Mouse (Mus musculus) neural tube, embryonic 11.5 days (tissue): ENCODE results near the gene Lrch4. TPM values are rescaled to one million over a fixed set of nuclear protein-coding genes. Genes with fewer than 3 reads are reported as not detected.

Experiments
- ATAC-seq: fragments of 200-750 bp; cut with Nextera tagmentation; 2 replicates; pipeline ENCODE4 v1.8.0; 2017; ENCODE audit warnings: moderate number of reproducible peaks, mild to moderate bottlenecking, moderate TSS enrichment, moderate library complexity; ENCODE audit not compliant: insufficient read depth, low FRiP score, low TSS enrichment
- DNase-seq: peaks from one replicate; pipeline ENCODE4 v3.0.0-alpha.2; 2015; ENCODE audit warnings: low spot score
- H3K27ac ChIP-seq: fragments of 300-500 bp; sonication (generic); 2 replicates; pipeline ENCODE4 v1.5.1; 2014; ENCODE audit warnings: low read depth, mild to moderate bottlenecking, low read length
- H3K27me3 ChIP-seq: fragments of 300-500 bp; sonication (generic); 2 replicates; pipeline ENCODE4 v1.6.1; 2014; ENCODE audit warnings: mild to moderate bottlenecking, low read length, mixed read lengths; ENCODE audit not compliant: control insufficient read depth, insufficient read depth
- H3K36me3 ChIP-seq: fragments of 300-500 bp; sonication (generic); 2 replicates; pipeline ENCODE4 v1.6.1; 2014; ENCODE audit warnings: mild to moderate bottlenecking, low read length, moderate library complexity, mixed read lengths; ENCODE audit not compliant: control insufficient read depth, insufficient read depth
- H3K4me1 ChIP-seq: fragments of 300-500 bp; sonication (generic); 2 replicates; pipeline ENCODE4 v1.6.1; 2014; ENCODE audit warnings: low read length, mixed read lengths; ENCODE audit not compliant: control insufficient read depth, insufficient read depth
- H3K4me2 ChIP-seq: fragments of 300-500 bp; sonication (generic); 2 replicates; pipeline ENCODE4 v1.6.1; 2014; ENCODE audit warnings: low read depth, mild to moderate bottlenecking, moderate library complexity
- H3K4me3 ChIP-seq: fragments of 300-500 bp; sonication (generic); 2 replicates; pipeline ENCODE4 v1.5.1; 2014; ENCODE audit warnings: low read depth, low read length
- H3K9ac ChIP-seq: fragments of 300-500 bp; sonication (generic); 2 replicates; pipeline ENCODE4 v1.6.1; 2014; ENCODE audit warnings: mild to moderate bottlenecking, low read length
- H3K9me3 ChIP-seq: fragments of 300-500 bp; sonication (generic); 2 replicates; pipeline ENCODE4 v1.6.1; 2016; ENCODE audit warnings: low read length; ENCODE audit not compliant: control insufficient read depth
- WGBS: fragments of 180-500 bp; shearing (Covaris S2); extraction: QIAGEN DNeasy Blood & Tissue Kit; methylation state at CpG from one replicate; pipeline ENCODE4 v1.1.7; 2014; 5-methylcytosine and 5-hydroxymethylcytosine counted together
- polyA plus RNA-seq: library from polyadenylated mRNA; unstranded; fragments of >200 nt; fragmentation: Nextera tagmentation; extraction: Ambion mirVana; gene quantifications from 2 replicates; pipeline ENCODE4 v1.2.1, GENCODE M21; 2014

Gene Lrch4
- polyA plus RNA-seq, 1 experiment from 2014 or later, result 39.0 TPM

- ATAC-seq (no peak), DNase-seq (no peak)
Measured at GRCm38 (mm10) chr5:137597625-137598024, 31.3 kb upstream of the Lrch4 start.

GRCm38 (mm10) chr5:137598100-137598826 is 30.7 kb upstream of the Lrch4 start:
- H3K27ac ChIP-seq, result no peak overlapping the region
- H3K36me3 ChIP-seq, result peaks cover 2% of the 10 kb centered on the region; the same call in 1 of the 2 replicates
- no peaks in the 10 kb centered on the region for H3K9me3 ChIP-seq
- H3K4me2 ChIP-seq, result no peak overlapping the region
- peaks cover 10% of the 10 kb centered on the region; the same call in 1 of the 2 replicates for H3K4me1 ChIP-seq
- H3K9ac ChIP-seq, result no peak overlapping the region
- H3K4me3 ChIP-seq, result no peak overlapping the region
- no peak for ATAC-seq
- no peaks in the 10 kb centered on the region for H3K27me3 ChIP-seq
- WGBS, result 92% methylated on average over 2 of the region's 2 CpGs
- DNase-seq, result no peak

More at GRCm38 (mm10) chr5:137597625-137598024, 31.3 kb upstream of the Lrch4 start:
- H3K27ac ChIP-seq, result no peak overlapping the region
- 93% methylated on average over 6 of the region's 6 CpGs for WGBS
- H3K4me1 ChIP-seq, result peaks cover 10% of the 10 kb centered on the region; the same call in 1 of the 2 replicates
- no peak overlapping the region for H3K4me3 ChIP-seq
- no peaks in the 10 kb centered on the region for H3K27me3 ChIP-seq
- H3K9me3 ChIP-seq, result no peaks in the 10 kb centered on the region
- no peak overlapping the region for H3K4me2 ChIP-seq
- H3K36me3 ChIP-seq, result peaks cover 2% of the 10 kb centered on the region; the same call in 1 of the 2 replicates
- H3K9ac ChIP-seq, result no peak overlapping the region

- Histone ChIP-seq H3K4me3 (peak overlapping the region; percentile 40), H3K9me3 (no peaks in the 10 kb centered on the region), H3K27me3 (no peaks in the 10 kb centered on the region), H3K4me1 (peaks cover 10% of the 10 kb centered on the region; the same call in 1 of the 2 replicates), H3K27ac (no peak overlapping the region), H3K9ac (no peak overlapping the region; the same call in 1 of the 2 replicates), H3K36me3 (peaks cover 2% of the 10 kb centered on the region; the same call in 1 of the 2 replicates), H3K4me2 (peak overlapping the region; percentile 75)
- ATAC-seq (no peak), DNase-seq (no peak)
- 60% methylated on average over 9 of the region's 9 CpGs for whole genome bisulfite sequencing
Measured at GRCm38 (mm10) chr5:137599600-137599999, 29.3 kb upstream of the Lrch4 start.

GRCm38 (mm10) chr5:137600281-137600618 is 28.7 kb upstream of the Lrch4 start:
- DNase-seq, result no peak
- WGBS, result 3% methylated on average over 19 of the region's 19 CpGs
- H3K27me3 ChIP-seq, result no peaks in the 10 kb centered on the region
- peak overlapping the region; percentile 40 for H3K4me3 ChIP-seq
- H3K4me2 ChIP-seq, result peak overlapping the region; percentile 75
- H3K9me3 ChIP-seq, result no peaks in the 10 kb centered on the region
- 0 out of 2 replicates have a peak overlapping the region, but pooled peaks have one; percentile 65 for H3K27ac ChIP-seq
- peak overlapping the region; percentile 69 for H3K9ac ChIP-seq
- peaks cover 10% of the 10 kb centered on the region; the same call in 1 of the 2 replicates for H3K4me1 ChIP-seq
- peak; percentile 71 for ATAC-seq
- peaks cover 2% of the 10 kb centered on the region; the same call in 1 of the 2 replicates for H3K36me3 ChIP-seq

GRCm38 (mm10) chr5:137600619-137601364 is 28.1 kb upstream of the Lrch4 start, which contains the start of gene Mospd3:
Gene Mospd3, minus strand, starts transcription at chr5:137601058.
- H3K4me1 ChIP-seq, result peaks cover 10% of the 10 kb centered on the region; the same call in 1 of the 2 replicates

GRCm38 (mm10) chr5:137601365-137601729 is 27.6 kb upstream of the Lrch4 start:
- ATAC-seq (no peak), DNase-seq (peak; percentile 35)
- peaks cover 10% of the 10 kb centered on the region; the same call in 1 of the 2 replicates for H3K4me1 ChIP-seq

More at GRCm38 (mm10) chr5:137600619-137601364, 28.1 kb upstream of the Lrch4 start, which contains the start of gene Mospd3:
- H3K36me3 ChIP-seq, result peaks cover 2% of the 10 kb centered on the region; the same call in 1 of the 2 replicates
- DNase-seq (peak; percentile 96), ATAC-seq (peak; percentile 95)
- peak within 1 kb of the TSS; percentile 65; the same call in 1 of the 2 replicates for H3K27ac ChIP-seq
- whole genome bisulfite sequencing, result 0% methylated on average over 41 of the region's 41 CpGs
- H3K4me3 ChIP-seq, result peak within 1 kb of the TSS; percentile 40
- H3K4me2 ChIP-seq, result peak within 1 kb of the TSS; percentile 75
- no peaks in the 10 kb centered on the region for H3K27me3 ChIP-seq
- H3K9me3 ChIP-seq, result no peaks in the 10 kb centered on the region
- peak within 1 kb of the TSS; percentile 69 for H3K9ac ChIP-seq

GRCm38 (mm10) chr5:137607860-137608653 is 20.9 kb upstream of the Lrch4 start:
- H3K4me2 ChIP-seq, result peak overlapping the region; percentile 34
- no peak overlapping the region for H3K27ac ChIP-seq
- H3K9ac ChIP-seq, result peak overlapping the region; percentile 37; the same call in 1 of the 2 replicates
- ATAC-seq (no peak), DNase-seq (no peak)
- H3K27me3 ChIP-seq, result 0 out of 2 replicates have a peak, but pooled peaks cover 2% of the 10 kb centered on the region
- peaks cover 11% of the 10 kb centered on the region for H3K4me1 ChIP-seq
- 11% methylated on average over 25 of the region's 26 CpGs for WGBS
- peak overlapping the region; percentile 16 for H3K4me3 ChIP-seq
- H3K9me3 ChIP-seq, result no peaks in the 10 kb centered on the region
- H3K36me3 ChIP-seq, result no peaks in the 10 kb centered on the region; the same call in 1 of the 2 replicates

More at GRCm38 (mm10) chr5:137601365-137601729, 27.6 kb upstream of the Lrch4 start:
- Histone ChIP-seq H3K9me3 (no peaks in the 10 kb centered on the region), H3K27me3 (no peaks in the 10 kb centered on the region), H3K36me3 (peaks cover 2% of the 10 kb centered on the region; the same call in 1 of the 2 replicates), H3K4me3 (peak overlapping the region; percentile 40), H3K27ac (no peak overlapping the region; the same call in 1 of the 2 replicates), H3K9ac (peak overlapping the region; percentile 20), H3K4me2 (peak overlapping the region; percentile 75)
- 1% methylated on average over 22 of the region's 22 CpGs for WGBS
